Mouse (Mus musculus) cerebellum, adult 11-12 months (tissue): ENCODE measurements around the gene Lrg1.

Source experiments
- DNase-seq: peaks from one replicate; pipeline ENCODE4 v3.0.0; 2022

The Lrg1 gene

DNA sequence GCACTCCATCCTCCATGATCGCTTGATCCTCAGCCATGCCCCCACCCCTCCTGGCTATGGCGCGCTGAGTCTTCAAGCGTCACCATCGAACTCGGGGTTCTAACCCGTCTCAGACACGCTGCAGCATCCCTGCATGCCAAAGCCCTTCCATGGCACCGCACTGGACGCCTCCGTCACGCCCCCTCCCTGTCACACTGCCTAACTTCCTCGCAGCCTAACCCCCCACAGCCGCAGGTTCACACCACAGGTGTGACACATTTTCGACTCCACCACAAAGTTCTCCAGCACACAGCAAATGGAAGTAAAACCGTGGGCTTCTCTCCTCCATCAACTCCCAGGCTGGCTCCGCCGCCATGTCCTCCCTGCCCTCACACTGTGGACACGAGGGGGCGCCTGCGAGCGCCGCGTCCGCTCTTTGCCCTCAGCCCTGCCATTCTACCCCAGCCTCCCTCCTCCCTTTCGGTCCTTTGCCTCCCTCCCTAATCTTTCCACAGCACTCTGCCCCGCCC, 12.7 kb upstream of the Lrg1 start:
- peak; percentile 58 for DNase-seq

DNA sequence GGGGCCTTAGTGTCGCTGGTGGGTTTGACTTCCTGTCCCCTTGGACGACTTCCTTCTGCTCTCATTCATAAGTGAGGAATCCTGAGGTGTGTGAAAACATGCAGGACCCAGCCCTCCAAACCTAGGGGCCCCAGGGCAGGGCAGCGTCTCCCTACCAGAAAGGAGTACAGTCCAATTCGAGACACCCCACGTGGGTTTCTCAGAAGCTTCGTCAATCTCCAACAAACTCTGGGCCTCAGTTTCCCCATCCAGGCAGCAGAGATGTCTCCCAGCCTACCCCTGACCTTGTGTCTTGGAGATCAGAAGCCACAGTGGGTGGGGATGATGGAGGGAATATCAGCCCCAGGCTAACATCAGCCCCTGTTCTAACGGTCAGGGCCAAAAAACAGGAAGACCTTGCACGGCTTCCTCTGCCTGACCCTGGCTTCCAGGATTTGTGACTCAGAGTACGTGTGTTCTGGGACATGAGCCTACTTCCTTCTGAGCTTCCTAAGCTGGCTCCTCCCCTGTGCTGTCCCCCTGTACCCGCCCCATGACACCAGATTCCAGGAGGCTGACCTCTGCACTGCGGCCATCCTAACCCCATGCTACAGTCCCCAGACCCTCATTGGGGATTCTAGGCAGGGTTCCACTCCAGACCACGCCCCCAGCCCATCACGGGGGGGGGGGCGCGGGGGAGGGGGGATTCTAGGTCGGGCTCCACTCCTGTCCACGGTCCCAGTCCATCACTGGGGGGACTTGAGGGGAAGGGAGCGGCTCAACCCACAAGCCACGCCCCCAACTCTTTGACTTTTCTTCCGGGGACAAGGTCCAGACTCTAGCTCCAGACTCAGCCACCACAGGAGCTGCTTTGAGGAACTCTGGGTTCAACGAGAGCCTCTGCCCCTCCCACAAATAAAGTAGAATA, 11.9 kb upstream of the Lrg1 start:
- DNase-seq, result peak; percentile 44

DNA sequence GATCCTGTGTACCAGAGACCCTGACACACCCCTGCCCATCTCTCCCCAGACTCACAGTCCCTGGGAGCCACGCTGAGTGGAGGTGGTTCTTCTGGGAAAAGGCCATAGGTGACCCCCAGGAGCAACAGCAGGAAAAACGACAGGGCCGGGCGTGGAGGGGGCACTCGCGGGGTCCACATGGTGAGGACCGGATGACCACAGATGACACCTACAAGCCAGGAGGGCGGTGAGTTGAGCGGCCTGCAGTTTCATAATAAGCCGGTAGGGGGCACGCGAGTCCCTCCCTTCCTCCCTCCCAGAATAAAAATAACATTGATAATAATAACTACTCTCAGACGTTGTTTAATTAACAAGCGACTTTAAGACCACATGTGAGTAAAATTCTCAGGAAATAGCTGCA, 10.9 kb upstream of the Lrg1 start:
- peak; percentile 60 for DNase-seq

DNA sequence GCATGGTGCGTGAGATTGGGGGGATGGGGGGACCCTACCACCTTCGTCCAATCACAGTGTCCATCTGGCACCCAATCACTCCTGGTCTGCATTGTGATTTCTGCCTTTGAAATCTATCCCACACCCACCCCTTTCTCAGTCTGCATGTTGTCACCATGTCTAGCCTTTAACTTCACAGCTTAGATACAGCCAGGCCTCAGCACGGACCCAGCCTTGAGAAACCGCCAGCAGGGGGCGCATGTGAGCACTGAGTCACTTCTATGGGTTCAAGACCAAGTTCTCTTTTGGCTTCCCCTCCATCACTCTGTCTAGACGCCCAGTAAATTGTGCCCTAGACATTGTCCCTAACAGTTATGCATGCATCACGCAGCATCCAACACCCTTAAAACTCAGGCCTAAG, 10.0 kb upstream of the Lrg1 start:
- DNase-seq, result peak; percentile 60

DNA sequence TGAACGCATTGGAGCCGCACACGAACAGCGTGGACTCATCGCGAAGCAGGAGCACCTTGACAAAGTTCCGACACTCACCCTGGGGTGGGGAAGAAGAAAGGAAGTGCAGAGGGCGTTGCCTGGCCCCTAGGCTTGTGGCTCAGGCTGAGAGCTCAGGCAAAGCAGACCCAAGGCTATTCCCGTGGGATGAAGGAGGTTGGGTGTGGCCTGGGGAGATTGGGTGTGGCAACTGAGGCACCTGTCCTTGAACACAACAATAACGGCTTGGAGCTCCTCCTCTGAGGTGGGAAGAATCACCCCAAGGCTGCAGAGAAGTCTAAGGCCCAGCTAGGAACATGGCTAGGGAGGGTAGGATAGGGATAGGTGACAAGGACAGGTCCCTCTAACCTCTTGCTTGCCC, 9.3 kb upstream of the Lrg1 start:
- DNase-seq, result peak; percentile 24

DNA sequence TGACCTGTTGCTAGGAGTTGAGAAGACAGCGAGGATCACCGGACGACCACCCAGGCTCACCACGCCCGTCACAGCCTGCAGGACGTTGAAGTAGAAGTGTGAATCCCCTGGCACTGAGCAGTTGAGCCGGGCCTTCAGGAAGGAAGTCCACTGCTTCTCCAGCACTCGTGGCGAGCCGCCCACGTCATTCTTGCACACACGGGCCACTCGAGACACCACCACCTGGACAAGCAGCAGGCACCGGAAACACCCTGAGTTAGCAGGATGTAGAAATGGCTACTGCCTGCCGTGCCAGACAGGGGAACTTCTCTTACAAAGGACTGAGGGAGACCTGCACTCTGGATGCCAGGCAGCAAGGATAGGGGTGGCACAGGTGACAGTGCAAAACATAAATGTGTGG, 6.4 kb upstream of the Lrg1 start:
- DNase-seq, result peak; percentile 48

DNA sequence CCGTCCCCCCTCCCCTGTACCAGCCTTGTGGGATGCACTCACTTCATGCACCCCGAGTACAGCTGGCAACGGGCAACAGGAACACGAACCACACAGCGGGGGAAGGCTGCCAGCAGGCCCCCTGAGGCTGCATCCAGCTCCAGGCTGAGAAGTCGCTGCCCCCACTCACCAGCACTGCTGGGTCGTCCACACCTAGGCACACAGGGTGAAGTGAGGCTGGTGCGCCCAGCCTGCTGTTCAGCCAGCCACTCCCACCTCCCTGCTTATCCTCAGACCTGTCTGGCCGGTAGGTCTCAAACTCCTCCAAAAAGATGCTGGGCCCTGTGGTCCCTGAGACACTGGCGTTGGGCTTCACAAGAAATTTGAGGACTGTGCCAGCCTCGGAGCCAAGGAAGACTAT, 4.4 kb upstream of the Lrg1 start:
- DNase-seq, result peak; percentile 29

DNA sequence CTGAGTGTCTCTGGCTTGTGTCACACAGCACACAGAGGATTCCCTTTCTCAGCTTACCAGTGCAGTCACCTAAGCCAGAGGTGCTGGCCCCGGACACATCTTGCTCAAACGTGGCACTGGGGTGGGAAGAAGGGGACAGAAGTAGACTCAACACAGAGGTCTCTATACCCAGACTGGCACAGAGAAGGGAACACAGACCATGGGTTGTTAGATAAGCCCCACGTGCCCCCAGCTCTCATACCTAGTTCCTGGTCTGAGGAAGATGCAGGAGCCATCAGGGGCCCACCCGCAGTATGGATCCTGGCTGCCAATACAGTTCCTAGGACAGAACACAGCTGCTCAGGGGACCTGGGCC, 3.5 kb upstream of the Lrg1 start:
- DNase-seq, result no peak

DNA sequence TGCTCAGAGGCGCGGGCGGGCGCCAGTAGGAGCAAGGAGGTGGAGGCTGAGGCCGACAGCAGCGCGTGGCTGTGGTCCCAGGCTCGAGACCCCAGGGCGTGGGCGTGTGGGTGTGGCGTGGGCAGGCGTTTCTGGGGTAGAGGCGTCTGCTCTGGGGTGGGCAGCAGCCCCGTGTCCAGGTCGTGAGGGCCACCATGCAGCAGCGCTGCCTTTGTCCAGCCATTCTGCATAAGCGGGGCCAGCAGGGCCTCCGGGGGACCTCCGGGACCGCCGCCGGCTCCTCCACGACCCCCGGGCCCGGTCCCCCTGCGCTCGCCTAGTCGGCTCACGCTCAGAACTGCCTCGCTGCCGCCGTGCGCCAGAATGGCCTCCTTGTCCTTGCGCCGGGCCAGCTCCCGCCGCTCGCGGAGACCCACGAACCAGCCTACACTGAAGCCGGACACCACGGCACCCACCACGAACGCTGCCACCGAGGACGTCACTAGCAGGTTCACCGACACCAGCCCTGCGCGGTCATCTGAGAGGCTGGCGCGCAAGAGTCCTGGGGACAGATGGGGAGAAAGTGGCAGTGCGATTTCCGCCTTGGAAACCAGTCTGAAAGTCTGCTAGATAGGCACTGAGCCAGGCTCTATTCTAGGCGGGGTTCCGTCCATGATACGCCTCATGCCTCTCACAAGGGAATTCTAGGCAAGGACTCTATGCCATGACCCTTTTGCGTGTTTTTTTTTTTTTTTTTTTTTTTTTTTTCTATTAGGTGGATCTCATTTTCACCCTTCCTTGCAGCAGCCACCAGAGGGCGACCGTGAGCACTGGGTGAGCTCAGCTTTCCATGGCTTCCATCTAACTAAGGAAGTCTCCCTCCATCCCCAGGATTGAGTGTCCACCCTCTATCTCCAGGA, 2.8 kb upstream of the Lrg1 start:
- DNase-seq, result peak; percentile 48

DNA sequence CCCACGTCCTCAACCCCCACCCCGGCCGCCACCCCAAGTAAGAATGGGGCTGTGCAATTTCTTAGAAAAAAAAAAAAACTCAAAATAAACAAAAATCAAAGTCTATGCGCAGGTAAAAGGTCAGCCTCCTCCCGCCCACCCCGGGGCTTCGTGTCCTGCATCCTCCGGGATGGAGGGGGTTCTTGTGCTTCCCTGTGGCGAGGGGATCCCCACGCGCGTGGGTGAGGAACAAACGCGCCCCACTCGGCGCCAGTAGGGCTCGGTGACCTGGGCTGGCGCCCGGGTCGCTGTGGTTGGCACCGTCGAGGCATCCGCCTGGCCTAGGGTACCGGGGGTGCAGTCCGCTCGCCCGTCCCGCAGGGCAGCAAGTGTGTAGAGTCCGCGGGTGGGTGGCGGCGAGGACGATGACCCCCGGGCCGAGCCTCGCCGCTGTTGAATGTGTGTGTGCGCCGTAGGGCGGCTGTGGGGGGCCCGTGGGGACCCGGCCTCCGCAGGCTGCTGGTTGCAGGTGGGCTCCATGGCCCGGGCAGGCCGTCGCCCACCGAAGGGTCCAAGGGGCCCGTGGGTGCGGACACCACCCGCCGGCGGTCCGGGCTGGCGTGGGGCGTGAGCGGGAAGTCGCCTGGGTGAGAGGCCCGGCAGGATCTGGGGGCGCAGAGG, 2.0 kb upstream of the Lrg1 start:
- peak; percentile 39 for DNase-seq

DNA sequence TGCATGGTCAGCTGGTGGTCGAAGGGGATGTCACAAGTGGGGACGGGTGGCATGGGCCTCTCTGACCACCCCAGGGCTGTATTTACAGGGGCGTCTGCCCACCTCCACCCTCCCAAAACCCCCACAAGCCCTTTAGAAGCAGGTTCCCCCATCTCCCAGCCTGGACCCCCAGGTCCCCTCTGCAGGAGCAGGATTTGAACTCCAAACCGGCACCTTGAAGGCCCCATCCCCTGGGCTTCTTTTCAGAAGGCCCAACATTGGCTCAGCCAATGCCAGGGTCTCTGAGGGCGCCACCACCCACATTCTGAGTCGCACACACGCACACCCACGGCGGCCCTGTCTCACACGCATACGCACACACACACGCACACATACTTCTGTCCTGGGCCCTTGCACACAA, 1.4 kb upstream of the Lrg1 start:
- peak; percentile 23 for DNase-seq

DNA sequence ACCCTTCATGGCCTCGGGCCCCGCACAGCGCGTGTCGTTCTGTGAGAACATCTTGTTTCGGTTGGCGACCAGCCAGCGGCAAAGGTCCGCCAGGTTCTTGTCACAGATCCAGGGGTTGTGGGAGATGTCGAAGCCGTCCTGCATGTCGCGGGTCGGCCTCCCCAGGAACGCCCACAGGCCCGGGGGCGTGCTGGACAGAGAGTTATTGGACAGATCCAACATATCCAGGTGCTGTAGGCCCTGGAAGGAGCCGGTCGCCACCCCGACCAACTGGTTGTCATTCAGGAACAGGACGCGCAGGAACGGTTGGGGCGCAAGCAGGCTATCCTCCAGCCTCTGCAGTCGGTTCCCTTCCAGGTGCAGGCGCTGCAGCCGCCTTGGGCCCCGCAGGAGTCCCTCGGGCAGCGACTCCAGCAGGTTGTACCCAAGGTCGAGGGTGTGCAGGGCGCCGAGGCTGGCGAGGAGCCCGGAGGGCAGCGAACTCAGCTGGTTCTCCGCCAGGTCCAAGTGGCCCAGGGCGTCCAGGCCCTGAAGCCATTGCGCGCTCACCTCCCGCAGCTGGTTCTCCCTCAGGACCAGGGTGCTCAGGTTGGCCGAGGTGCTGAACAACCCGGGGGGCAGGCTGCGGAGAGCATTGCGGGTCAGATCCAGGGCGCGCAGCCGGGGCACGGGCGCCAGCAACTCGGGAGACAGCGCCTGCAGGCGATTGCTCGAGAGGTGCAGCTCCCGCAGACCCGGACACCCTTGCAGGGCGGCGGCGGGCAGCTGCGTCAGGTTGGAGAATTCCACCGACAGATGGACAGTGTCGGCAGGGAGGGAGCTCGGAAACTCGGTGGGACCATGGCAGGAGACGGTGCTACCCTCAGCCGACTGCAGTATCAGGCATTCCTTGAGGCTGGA, 1.6 kb downstream of the Lrg1 start:
- DNase-seq, result peak; percentile 71

DNA sequence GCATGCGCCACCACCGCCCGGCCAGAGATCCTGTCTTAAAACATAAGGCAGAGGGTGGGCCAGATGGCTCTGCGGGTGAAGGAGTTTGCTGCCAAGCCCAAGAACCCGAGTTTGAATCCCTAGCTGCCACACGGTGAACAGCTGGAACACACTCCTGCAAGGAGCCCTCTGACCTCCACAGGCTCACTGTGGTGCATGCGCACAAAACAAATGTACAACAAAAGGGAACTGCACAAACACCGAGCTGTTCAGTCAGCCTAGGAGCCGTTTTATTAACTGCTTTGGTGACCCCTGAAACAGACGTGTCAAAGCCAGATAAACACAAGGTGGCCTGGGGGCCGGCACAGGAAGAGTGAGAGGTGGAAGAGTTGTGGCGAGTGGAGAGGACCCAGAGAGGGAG, 2.4 kb downstream of the Lrg1 start:
- peak; percentile 28 for DNase-seq

DNA sequence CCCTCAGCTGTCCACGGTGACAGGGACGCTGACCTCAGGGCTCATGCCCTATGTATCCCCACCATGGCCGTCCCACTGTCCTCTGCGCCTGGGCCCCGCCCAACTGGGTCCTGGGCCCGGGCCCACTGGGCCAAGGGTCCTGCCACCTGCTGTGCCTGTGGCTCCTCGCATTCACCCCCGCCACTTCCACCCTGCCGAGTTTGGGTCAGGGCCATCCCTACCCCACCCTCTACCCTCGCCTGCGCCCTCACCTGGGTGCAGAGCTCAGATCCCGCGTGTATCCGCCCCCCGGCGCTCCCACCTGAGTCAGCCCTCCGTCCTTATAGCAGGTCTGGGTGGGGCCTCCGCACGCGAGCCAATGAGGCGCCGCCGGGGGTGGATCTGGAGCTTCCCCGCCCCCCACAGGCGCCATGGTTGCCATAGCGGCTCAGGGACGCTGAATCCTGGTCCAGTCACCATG, 4.5 kb downstream of the Lrg1 start, which contains the start of gene Plin5:
TSS of gene Plin5 (minus strand) at position 346 of the 460 bp plus-strand sequence.
- DNase-seq, result peak; percentile 48

DNA sequence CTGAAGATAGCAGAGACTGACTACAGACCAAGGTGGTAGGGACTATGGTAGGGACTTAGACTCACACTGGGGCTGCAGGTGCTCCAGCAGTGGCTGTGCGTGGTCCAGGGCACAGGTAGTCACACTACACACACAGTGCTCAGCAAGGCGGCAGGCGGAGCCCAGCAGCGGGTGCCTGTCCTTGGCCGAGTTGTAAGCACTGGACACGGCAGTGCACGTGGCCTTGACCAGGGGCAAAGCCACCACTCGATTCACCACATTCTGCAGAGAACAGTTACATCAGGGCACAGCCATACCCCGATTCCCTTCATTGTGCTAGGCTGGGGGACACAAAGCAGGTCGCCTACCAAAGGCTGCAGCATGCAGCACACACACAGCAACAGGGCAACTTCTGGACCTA, 5.6 kb downstream of the Lrg1 start:
- no peak for DNase-seq

DNA sequence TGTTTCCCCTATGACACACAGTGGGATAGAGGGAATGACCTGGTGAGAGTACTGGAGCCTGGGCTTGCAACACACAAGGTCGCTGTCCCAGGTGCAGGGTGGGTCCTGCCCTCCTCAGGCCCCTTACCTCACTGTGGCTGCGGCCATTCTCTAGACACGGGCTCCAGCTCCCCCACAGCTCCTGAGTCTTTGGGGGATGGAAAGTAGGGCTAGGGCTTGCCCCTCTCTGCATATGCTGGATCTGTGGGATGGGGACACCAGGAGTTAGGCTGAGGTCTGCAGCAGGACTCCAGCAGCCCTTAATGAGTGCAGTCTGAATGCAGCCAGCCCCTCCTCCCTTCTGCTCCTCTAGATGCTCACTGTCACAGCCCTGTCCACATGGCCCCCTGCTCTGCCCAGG, 9.1 kb downstream of the Lrg1 start:
- DNase-seq, result no peak

DNA sequence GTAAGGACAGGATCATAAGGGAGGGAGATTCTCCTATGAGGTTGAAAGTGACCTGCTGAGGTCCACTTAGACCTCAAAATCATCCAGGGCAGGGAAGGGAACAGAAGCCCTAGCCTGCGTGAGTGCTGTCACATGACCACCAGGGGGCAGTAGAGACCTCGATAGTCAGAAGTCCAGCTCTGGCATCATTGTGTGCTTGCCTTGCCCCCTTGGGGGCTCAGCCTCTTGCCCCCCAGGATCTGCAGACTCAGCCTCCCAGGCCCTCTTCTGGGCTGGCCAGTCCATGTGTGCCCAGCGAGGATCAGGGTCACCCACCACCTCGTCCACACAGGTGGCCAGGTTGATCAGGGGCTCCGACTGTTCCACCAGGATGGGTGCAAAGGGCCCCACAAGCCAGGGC, 9.9 kb downstream of the Lrg1 start:
- DNase-seq, result peak; percentile 59

DNA sequence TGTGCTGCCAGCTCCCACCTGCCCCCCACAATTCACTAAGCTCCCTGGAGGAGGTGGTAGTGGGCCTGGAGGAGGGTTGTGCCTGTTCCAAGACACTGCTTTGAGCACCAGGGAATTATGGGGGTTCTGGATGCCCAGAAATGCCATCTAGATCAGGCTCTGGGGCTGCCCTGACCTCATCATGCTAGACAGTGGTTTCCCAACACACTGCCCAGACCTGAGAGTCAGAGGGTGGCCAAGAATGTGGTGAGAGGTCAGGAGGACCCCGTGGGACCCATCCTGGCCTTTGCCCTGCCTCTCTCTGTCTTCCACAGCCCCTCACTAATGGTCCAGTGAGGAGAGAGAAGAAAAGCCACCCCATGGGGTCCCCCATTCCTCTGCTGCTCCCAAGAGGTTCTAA, 10.8 kb downstream of the Lrg1 start:
- DNase-seq, result no peak

DNA sequence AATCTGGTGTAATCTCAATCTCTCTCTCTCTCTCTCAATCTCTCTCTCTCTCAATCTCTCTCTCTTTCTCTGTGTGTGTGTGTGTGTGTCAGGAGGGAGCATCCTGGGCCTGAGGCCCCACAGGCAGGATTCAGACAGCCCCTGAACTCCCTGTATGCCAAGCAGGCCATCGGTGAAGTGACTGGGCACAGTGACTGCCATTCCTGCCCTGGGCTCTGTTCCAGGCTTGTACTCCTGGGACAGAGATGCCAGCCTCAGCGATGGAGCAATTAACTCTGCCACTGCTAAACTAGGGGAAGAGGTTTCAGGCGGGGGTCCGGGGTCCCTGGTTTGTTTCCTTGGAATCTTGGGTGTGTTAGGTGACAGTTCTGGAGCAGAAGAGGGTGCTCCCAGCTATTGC, 11.2 kb downstream of the Lrg1 start:
- DNase-seq, result no peak

DNA sequence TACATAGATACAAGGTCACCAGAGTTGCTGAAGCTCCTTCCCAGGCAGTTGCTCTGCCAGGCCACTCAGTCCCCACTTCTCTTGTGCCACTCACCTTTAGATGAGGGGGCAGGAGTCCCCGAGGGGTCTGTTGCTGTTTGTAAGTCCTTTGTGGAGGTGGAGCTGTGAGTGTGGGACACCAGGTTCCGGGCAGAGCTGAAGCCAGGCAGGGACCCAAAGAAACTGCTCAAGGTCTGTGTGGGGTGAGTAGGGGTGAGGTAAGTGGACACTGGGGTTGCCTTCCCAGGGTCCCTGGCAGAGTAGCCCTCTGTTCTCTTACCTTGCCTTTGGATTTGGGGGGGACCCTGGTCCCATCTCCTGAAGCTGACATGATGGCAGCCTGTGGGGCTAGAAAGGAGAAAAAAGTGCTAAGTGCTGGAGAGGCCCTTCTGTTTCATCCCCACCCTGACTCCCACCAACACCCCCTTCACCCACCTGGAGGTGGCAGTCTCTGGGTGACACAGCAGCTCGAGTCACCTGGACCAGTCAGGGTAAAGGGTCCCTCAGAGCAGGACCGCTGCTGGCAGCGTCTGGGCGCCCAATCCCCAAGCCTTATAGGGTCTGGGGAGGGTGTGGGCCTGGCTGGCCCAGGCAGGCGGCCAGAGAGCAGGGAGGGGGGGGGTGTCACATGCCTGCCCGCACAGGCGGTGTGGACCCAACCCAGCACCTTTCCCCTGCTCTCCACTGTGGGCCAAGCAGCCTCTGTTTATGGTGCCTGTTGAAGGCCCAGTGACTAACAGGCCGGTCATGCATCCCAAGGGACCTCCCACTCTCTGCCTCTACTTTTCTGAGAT, 12.4 kb downstream of the Lrg1 start, which contains the start of gene Plin4:
TSS of gene Plin4 (minus strand) at position 585 of the 833 bp plus-strand sequence.
- no peak for DNase-seq
